Mouse (Mus musculus): ENCODE results near the gene Abhd17a.
"Not testable (repeated sequence)": the region's sequence is repeated elsewhere in the genome, so short reads cannot be mapped to it uniquely, and the experiment has no call there.

Gene Abhd17a

DNA sequence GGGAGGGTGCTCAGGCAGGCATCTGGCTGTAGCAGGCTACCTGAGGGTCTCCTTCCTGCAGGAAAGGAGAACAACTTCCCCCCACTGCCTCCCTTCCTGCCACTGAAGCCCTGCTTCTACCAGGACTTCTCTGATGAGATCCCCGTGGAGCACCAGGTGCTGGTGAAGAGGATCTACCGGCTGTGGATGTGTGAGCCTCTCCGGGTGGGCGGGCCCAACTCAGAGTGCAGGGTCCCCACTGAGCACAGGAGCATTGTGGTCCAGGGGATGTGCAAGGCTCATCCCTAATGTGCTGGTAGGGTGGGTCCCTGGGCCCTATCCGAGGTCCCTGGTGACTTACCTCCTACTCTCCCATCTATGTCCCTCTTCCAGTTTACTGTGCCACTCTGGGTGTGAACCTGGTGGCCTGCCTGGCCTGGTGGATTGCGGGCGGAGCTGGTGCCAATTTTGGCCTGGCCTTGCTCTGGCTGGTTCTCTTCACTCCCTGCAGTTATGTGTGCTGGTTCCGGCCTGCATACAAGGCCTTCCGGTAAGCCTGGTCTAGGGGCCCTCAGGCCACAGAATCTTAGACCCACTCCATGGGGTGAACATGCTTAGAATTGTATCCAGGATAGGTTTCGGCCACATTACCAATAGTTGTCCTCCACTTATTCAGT lies 19.3 kb upstream of the Abhd17a start:
- in situ Hi-C loops (cut with MboI, MseI), result no loop called here

DNA sequence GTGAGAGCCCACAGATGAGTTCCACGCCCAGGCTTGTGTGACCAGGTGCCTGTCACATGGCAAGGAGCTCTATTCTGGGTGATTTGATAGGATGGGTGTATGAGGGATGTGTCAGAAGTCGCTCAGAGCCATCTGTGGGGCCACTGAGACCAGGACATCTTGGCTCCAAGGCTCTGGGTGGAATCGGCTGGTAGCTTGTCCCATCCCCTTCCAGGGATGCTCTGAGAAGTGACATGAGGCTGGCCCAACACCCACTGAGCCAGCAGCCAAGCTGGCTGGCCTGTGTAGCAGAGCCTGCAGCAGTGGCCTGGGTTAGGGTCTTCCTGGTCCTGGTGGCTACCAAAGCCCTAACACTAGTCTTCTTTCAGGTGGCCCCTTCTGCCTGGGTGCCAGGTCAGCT lies 18.3 kb upstream of the Abhd17a start:
- in situ Hi-C loops (cut with MboI, MseI), result no loop called here

GRCm38 (mm10) chr10:80606737-80607350 lies 16.7 kb upstream of the Abhd17a start:
- in situ Hi-C loops (cut with MboI, MseI), result no loop called here

DNA sequence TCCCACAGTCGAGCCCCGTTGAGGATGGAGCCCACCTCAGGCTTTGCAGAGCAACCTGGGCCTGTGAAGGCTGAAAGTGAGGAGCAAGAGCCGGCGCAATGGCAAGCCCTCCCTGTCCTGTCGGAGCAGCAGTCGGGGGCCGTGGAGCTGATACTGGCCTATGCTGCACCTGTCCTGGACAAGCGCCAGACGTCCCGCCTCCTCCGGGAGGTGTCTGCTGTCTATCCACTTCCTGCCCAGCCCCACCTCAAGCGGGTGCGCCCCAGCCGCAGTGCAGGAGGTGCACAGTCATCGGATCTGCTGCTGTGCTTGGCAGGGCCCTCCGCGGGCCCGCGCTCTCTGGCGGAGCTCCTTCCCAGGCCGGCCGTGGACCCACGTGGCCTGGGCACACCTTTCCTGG lies 16.2 kb upstream of the Abhd17a start:
- in situ Hi-C loops (cut with MboI, MseI), result no loop called here

DNA sequence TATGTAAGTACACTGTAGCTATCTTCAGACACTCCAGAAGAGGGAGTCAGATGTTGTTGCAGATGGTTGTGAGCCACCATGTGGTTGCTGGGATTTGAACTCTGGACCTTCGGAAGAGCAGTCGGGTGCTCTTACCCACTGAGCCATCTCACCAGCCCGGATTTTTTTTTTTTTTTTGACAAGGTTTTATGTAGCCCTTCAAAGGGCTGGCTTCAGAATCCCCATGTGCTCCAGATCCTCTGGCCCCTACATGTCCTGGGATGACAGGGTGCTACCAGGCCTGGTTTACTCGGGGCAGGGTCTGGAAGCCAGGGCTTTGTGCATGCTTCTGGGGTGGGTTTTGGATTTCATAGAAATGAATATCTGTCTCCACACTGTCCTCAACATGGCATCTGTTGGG lies 15.6 kb upstream of the Abhd17a start, which contains the start of gene Gm49322:
Gm49322 (plus strand) TSS at position 301 of the 400 bp plus-strand sequence.
- in situ Hi-C loops (cut with MboI, MseI), result not testable (repeated sequence)

DNA sequence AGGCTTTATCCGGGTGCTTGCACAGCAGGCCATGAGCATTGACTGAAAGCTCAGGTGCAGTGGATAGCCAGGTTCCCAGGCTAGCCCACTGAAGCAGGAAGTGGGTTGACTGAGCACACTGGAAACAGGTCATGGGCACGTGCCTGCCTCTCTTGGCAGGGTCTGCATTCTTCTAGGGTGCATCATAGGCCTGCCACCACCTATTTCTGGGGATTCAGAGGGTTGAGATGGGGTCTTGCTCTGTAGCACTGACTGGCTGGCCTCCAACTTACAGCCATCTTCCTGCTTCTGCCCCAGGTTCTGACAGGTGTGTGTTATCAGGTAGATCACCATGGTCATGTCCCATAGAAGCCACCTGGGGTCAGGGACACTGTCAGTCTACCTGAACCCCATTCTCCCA lies 14.8 kb upstream of the Abhd17a start:
- in situ Hi-C loops (cut with MboI, MseI), result no loop called here

GRCm38 (mm10) chr10:80604001-80604509 lies 13.9 kb upstream of the Abhd17a start:
- in situ Hi-C loops (cut with MboI, MseI), result no loop called here

DNA sequence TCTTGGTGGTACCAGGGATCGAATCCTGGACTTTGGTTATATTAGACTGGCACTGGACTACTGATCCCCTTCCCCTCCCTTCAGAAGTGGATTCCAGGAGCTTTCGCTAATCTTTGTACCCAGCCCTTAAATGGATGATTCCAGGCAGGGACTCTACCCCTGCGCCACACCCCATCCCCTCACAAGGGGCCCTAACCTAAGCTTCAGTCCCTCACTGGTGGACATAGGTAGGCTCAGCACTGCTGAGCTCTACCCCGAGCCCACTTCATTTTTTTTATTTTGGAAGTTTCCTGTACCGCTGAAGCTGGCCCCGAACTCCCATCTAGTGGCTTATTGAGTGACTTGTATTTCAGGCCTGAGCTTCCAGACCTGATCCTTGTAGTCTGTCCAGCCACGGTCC lies 13.2 kb upstream of the Abhd17a start:
- in situ Hi-C loops (cut with MboI, MseI), result no loop called here

DNA sequence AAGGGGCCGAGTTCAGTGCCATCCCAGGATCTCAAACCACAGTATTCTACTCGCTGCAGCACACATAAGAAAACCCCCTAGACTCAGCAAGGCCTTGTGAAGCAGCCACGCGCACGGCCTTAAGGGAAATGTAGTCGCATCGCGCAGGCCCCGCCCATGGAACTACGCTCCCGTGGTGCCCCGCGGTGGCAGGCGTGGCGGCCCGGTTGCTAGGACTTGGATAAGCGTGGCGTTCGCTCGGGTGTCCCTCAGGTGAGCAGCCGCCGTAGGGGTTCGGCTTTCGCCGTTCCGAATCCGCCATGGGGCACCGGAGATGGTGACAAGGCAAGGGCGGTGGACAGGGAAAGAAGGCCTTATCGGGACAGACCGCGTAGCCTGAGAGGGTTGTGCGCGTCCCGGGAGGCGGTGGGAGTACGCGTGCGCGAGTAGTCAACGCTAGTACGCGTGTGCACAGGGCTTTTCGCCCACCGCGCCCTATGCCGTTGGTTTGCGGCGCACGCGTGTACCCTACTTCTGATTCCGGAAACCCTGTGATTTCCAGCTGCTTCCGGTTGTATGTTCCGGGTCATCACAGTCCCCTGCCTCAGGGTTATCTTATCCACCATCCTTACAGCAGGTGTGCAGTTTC lies 12.7 kb upstream of the Abhd17a start, which contains the start of the genes Scamp4 and Adat3:
Scamp4 (plus strand) TSS at position 175 of the 628 bp plus-strand sequence.
Adat3 (plus strand) TSS at position 183 of the 628 bp plus-strand sequence.
- in situ Hi-C loops (cut with MboI, MseI), result no loop called here

- in situ Hi-C loops (cut with MboI, MseI), result no loop called here
Observed at GRCm38 (mm10) chr10:80596318-80596717, 6.2 kb upstream of the Abhd17a start.

DNA sequence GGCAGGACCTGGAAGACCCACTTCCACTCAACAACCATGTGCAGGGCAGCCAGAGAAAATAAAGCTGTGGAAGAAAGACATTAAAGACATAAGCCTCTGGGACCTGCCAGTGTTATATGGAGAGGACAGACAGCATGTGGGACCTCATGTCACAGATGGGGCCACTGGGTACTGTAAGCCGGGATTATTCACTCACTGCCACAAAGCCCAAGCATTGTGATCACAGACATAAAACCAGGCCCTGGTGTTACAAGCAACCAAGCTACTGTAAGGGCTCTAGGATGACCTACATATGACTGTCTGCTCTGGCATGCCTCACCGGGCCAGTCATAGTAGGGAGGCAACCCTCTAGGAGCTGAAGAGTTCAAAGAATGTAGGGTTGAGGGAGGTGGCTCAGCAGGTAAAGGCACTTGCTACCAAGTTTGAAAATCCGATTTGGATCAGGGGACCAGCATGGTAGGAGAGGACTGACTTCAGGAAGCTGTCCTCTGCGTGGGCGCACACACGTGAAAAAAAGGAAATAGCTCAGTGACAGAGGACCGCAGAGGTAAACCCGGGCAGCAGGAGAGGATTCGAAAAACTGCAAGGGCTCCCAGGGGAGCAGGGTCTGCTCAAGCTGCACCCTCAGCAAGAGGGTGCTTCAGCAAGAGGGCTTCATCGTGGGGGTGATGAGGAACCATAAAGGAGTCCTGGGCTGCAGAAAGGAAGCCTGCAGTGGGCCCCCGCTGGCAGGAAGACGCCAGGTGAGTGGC lies 838 bp downstream of the Abhd17a start:
- in situ Hi-C loops (cut with MboI, MseI), result no loop called here

DNA sequence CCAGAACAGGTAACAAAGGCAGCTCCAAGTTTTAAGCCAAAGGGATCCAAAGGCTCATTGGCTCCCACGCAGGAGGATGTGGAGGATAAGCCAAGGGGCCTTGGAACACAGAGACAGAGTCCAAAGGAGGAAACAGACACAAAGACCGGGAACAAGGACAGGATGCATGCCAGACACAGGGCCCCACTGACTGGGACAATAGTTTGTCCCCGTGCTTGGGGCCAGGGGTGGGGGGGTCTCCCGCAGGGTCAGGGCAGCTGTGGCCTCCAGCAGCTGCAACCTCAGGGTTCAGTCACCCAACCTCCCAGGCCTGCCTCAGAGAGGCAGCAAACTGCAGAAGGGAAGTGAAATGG lies 2.9 kb downstream of the Abhd17a start:
- in situ Hi-C loops (cut with MboI, MseI), result no loop called here

- in situ Hi-C loops (cut with MboI, MseI), result no loop called here
Observed at GRCm38 (mm10) chr10:80586407-80587304, 3.5 kb downstream of the Abhd17a start.

DNA sequence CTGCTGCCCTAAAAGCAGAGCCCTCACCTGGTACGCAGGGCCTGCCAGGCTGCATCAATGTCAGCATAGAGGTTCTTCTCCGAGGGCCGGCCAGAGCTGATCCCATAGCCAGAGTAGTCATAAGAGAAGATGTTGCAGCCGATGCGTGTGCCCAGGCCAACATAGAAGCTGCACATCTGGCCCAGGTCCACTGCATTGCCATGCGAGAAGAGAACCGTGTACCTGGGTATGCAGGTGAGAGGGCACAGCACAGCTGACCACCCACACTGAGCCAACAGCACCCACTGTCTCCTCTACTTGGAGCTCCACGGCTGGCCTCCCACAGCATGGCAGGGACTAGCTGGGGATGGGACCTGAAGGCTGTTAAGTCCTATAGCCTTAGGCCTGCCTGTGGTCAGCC lies 4.6 kb downstream of the Abhd17a start:
- in situ Hi-C loops (cut with MboI, MseI), result no loop called here

GRCm38 (mm10) chr10:80584642-80585552 lies 5.2 kb downstream of the Abhd17a start:
- in situ Hi-C loops (cut with MboI, MseI), result loop anchor here (5.0 kb wide), 1 partner anchor 32 kb away; no protein-coding TSS in a partner anchor

DNA sequence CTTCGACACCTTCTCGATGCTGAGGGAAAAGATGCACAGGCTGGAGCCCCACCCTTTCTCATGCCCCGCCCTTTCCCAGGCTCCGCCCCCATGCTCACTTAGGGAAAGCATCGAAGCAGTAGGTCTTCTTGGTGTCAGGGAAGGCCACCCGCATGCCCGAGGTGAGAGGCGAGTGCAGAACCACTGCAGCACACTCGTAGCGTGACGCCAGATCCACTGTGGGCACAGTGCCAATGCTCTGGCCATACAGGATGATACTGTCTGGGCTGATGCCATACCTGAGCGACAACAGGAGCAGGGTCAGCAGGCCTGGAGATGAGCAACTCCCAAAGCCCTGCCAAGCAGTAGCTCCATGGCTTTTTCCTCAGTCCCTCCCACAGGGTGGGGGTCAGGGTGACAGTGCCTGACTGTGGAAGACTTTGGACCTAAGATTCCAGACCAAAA lies 6.1 kb downstream of the Abhd17a start:
- in situ Hi-C loops (cut with MboI, MseI), result loop anchor here (5.0 kb wide), 1 partner anchor 33 kb away; no protein-coding TSS in a partner anchor

GRCm38 (mm10) chr10:80583047-80583446 lies 7.1 kb downstream of the Abhd17a start:
- in situ Hi-C loops (cut with MboI, MseI), result loop anchor here (5.0 kb wide), 1 partner anchor 34 kb away; no protein-coding TSS in a partner anchor

- in situ Hi-C loops (cut with MboI, MseI), result loop anchor here (5.0 kb wide), 1 partner anchor 103 kb away; no protein-coding TSS in a partner anchor
Observed at GRCm38 (mm10) chr10:80578911-80579310, 11.2 kb downstream of the Abhd17a start.

DNA sequence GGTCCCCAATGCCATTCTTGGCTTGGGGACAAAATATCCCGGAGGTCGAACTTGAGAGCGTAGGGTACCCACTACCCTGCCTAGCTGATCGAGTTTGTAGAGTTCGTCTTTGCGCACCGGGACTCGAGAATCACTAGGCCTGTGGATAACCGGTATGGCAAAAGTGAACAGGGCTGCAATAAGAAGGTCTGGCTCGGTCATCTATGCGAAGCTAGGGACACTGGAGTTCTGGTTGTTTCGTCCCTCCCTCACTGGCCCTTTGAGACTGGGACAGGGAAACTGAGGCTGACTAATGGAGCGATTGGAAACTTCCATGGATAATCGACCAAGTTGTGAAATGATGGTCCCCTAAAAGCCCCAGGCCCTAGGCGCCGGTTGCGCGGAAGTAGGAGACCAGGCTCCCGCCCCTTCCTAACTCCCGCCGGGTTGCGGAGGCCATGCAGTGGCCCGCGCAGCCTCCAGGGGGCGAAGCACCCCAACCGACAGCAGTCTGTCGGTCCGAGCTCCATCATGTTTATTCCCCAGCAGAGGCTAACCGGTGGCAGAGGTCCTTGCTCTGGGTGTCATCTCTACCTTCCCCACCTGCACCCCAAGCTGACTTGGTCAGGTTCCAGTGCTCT lies 11.9 kb downstream of the Abhd17a start:
- in situ Hi-C loops (cut with MboI, MseI), result loop anchor here (5.0 kb wide), 1 partner anchor 104 kb away; no protein-coding TSS in a partner anchor

Data from regulatory T cell (primary cell).